Mouse (Mus musculus): ENCODE data around the gene Gm20518. TPM values are rescaled to one million over a fixed set of nuclear protein-coding genes. Genes with fewer than 3 reads are reported as not detected.

The Gm20518 gene
- polyA plus RNA-seq, 1 experiment, result 0.48 TPM

DNA sequence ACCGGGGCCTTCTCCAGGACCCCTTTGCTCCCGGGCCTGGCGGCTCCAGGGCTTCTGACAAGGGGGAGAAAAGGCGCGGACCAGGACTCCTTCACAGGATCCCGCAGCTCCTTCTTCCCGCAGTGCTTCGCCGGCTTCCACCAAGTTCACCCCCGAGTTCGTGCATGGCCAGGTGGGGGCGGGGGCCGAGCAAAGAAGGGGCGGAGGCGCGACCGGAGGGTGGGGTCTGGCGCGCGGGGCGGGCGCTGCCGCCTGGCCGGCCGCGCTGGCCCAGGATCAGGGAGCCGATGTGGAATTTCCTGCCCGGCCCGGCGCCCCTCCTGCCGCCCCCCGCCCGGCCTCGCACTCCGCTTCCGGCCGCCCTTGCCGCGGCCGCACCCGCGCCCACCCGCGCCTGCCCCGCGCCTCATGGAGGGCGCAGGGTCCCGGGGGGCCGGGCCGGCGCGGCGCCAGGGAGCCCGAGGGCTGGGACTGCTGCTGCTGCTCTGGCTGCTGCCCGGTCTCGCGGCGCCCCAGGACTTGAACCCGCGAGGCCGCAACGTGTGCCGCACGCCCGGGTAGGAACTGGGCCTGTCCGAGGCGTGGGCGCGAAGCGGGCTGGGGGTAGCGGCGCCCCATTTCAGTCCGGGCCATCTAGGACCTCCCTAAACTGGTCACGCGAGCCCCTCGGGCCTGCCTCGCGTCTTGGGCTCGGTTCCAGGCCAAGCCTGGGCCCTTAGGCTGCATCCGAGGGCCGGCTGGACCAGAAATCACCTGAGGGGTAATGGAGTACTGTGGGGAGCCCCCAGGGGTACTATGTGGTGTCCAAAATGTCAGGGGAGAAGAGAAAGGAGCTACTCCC lies 94.3 kb downstream of the Gm20518 start, which contains the start of gene Scarf2:
Gene Scarf2 (plus strand): TSS at position 312 of the 841 bp plus-strand sequence.
- DNase-seq (ENCODE audit: low read depth, low spot score), result no peak
- WGBS, result 5% methylated on average over 79 of the region's 81 CpGs

DNA sequence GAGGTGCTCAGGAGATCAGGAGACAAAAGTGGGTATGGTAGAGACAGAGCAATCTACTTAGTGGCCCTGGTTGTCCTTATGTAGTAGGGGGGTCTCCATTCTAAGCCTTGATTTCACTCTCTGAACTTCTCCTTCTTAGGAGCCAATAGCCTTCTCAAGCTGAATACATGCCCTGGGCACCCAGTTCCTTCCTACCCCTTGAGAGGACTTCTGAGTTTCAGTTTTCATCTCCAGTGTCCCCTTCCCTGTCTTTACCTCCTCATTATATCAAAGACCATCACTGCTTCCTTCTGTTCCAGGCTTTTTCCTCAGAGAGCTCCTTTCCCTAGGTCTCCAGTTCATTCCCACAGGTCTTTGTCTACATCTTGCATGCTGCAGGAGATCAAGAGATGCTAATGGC lies 95.0 kb downstream of the Gm20518 start:
- DNase-seq (ENCODE audit: low read depth, low spot score), result no peak

DNA sequence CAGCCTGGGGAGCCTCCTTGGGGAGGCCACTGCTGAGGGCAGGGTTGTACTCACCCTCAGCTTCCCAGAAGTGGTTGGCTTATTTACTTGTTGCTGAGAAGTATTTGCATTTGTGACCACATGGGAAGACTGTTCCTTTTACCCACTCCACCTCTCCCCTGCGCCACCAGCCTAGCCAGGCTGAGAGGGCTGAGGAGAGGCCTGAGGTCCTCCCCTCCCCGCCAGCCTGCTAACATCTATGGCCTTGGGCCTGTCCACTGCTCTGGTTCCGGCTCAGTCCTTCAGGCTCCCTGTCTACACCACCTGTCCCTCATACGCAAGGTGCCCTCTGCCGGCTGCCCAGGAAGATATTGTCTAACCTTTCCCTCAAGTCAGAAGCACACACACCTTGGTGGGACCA lies 95.8 kb downstream of the Gm20518 start:
- DNase-seq (ENCODE audit: low read depth, low spot score), result no peak
- 70% methylated on average over 5 of the region's 5 CpGs for WGBS

DNA sequence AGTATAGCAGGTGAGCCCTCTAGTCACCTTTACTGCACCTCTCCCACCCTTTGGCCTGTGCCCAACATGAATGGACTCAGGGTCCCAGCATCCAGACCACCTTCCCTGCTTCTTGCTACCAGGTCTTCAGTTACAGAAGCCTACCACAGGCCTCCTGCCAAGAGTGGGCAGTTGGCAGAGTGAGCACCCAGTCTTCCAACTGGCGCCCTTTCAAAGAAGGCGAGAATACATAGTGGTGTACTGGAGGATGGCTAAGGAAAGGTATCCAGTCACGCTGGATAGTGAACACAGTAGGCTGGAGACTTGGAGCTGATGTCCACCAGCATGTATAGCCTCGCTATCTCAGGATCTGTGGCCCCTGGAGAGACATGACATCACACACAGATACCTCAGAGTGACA lies 97.4 kb downstream of the Gm20518 start:
- no peak for DNase-seq (ENCODE audit: low read depth, low spot score)
- WGBS, result 91% methylated on average over 4 of the region's 4 CpGs

DNA sequence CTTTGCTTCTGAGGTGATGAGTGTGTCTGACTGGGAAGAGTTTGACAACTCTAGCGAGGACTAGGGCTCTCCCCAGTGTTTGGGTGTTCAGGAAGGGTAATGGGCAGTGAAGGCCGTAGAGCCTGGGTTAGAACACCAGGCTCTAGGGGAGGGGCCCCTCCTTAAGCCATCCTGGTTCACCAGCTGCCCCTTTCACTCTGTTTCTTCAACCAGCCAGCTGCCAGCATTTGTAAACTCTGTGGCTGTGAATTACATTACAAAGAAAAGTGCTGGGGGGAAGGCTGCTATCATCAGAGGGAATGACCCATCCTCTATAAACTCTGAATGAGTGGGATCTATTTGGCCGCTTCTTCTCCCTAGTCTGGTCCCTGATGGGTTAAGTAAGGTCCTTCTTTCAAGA lies 98.7 kb downstream of the Gm20518 start:
- WGBS, result 86% methylated on average over 3 of the region's 3 CpGs
- DNase-seq (ENCODE audit: low read depth, low spot score), result no peak

DNA sequence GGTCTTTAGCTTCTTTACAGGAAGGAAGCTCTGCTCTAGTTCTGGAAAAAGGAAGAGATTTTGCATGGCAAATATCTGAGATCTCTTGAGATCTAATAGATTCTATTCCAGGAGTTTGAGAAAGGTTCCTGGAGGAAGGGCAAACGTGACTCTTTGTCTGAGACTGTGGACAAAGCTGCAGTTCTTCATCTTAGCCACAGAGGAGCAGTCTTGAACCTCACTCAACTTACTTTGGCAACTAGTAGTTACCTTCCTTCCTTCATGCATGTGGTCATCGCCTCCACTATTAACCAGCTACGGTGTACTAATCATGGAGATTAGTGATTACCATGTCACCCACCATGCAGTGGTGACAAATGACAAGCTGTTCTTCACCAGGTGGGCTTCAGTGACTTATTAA lies 106.1 kb downstream of the Gm20518 start:
- no peak for DNase-seq (ENCODE audit: low read depth, low spot score)

More for the DNA sequence above, 106.1 kb downstream of the Gm20518 start:
- 64% methylated on average over 3 of the region's 3 CpGs for WGBS

Other genes starting within 250 kb of the Gm20518 start
- 0.79 and 1.2 TPM in 2 replicates for gene Ccdc74a, start 245.2 kb downstream of the Gm20518 start, polyA plus RNA-seq (2012; rRNA removed)
- gene Med15, start 158.8 kb downstream of the Gm20518 start, polyA plus RNA-seq (2012; rRNA removed), result 57.1 and 86.6 TPM in 2 replicates
- 38.5 and 51.9 TPM in 2 replicates for gene Klhl22, start 132.1 kb downstream of the Gm20518 start, polyA plus RNA-seq (2012; rRNA removed)
- 10.5 and 14.0 TPM in 2 replicates for gene Scarf2, start 94.4 kb downstream of the Gm20518 start, polyA plus RNA-seq (2012; rRNA removed)
- not detected in 2 replicates for gene B830017H08Rik, start 58.5 kb downstream of the Gm20518 start, polyA plus RNA-seq (2012; rRNA removed)
- gene Car15, start 53.3 kb downstream of the Gm20518 start, polyA plus RNA-seq (2012; rRNA removed), result 8.8 and 11.0 TPM in 2 replicates
- 0.05 and 0.10 TPM in 2 replicates for gene Tssk1, start 2.6 kb upstream of the Gm20518 start, polyA plus RNA-seq (2012; rRNA removed)
- 82.4 and 104 TPM in 2 replicates for gene Dgcr2, start 6.9 kb upstream of the Gm20518 start, polyA plus RNA-seq (2012; rRNA removed)
- gene Tssk2, start 7.0 kb upstream of the Gm20518 start, polyA plus RNA-seq (2012; rRNA removed), result not detected in 2 replicates
- 12.1 and 17.4 TPM in 2 replicates for gene Ess2, start 19.7 kb upstream of the Gm20518 start, polyA plus RNA-seq (2012; rRNA removed)
- gene Gsc2, start 23.4 kb upstream of the Gm20518 start, polyA plus RNA-seq (2012; rRNA removed), result not detected in 2 replicates
- gene Slc25a1, start 36.5 kb upstream of the Gm20518 start, polyA plus RNA-seq (2012; rRNA removed), result 191 and 199 TPM in 2 replicates
- not detected in 2 replicates for gene Vpreb2, start 88.8 kb upstream of the Gm20518 start, polyA plus RNA-seq (2012; rRNA removed)
- gene Dgcr6, start 161.2 kb upstream of the Gm20518 start, polyA plus RNA-seq (2012; rRNA removed), result 81.1 and 91.8 TPM in 2 replicates
- gene Prodh, start 198.5 kb upstream of the Gm20518 start, polyA plus RNA-seq (2012; rRNA removed), result 116 and 128 TPM in 2 replicates
- gene Rtn4r, start 236.0 kb upstream of the Gm20518 start, polyA plus RNA-seq (2012; rRNA removed), result 7.1 and 8.9 TPM in 2 replicates